Mouse (Mus musculus): ENCODE measurements around the gene Gm42715.
A peak's percentile ranks its signal among the peaks of the same experiment; 100 is the strongest.
"Not testable (repeated sequence)": the region's sequence is repeated elsewhere in the genome, so short reads cannot be mapped to it uniquely, and the experiment has no call there.

Gm42715 gene

DNA sequence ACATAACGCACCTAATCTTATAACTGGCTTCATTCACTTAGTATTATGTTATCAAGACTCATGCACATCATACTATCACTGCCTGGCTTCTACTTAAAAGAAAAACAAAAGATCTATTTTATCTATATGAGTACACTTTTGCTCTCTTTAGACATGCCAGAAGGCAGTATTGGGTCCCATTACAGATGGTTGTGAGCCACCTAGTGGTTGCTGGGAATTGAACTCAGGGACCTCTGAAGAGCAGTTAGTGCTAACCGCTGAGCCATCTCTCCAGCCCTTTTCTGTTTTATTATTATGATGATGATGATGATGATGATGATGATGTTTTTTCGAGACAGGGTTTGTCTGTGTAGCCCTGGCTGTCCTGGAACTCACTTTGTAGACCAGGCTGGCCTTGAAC lies 21.0 kb upstream of the Gm42715 start:
- DNase-seq = peak; percentile 53

DNA sequence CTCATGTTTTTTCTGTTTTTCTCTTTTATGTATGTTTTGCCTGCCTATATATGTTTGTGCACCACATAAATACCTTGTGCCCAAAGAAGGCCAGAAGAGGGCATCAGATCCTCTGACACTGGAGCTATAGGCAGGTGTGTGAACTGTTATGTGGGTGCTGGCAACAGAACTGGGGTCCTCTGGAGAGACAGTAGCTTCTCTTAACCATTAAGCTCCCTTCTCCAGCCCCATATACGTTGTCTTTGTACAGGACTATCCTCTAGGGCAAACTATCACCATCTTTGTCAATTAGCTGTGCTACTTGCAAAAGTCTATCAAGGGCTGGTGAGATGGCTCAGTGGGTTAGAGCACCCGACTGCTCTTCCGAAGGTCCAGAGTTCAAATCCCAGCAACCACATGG lies 11.1 kb upstream of the Gm42715 start:
- DNase-seq = no peak

DNA sequence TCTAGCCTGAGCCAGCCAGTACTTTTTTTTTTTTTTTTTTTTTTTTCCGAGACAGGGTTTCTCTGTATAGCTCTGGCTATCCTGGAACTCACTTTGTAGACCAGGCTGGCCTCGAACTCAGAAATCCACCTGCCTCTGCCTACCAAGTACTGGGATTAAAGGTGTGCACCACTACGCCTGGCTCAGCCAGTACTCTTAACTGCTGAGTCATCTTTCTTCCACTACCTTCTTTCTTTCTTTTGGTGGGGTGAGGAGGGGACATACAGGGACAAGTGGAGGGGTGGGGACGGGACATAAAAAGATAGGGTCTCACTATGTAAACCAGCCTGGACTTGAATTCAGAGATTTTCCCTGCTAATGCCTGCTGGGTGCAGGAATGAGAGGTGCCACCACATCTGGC lies 9.6 kb upstream of the Gm42715 start:
- DNase-seq = not testable (repeated sequence)

DNA sequence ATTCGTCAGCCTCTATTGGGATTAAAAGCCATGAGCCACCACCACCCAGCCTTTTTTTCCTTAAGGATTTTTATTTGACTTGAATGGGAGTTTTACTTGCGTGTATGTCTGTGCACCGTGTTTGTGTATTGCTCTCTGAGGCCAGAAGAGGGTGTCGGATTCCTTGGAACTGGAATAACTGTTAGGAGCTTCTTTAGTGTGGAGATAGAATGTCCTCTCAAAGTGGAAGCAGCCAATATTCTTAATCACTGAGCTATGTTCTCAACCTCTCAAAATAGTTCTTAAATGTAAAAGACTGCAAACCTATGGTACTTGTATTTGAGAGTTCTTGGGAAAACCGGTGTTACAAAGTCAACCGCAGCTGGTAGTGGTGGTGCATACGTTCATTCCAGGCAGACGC lies 8.1 kb upstream of the Gm42715 start:
- DNase-seq = peak; percentile 38

- DNase-seq = peak; percentile 97
These were observed 7.6 kb upstream of the Gm42715 start, which contains the start of gene Srcap for GRCm38 (mm10) chr7:127511808-127512230. Srcap (plus strand) TSS chr7:127511983.

DNA sequence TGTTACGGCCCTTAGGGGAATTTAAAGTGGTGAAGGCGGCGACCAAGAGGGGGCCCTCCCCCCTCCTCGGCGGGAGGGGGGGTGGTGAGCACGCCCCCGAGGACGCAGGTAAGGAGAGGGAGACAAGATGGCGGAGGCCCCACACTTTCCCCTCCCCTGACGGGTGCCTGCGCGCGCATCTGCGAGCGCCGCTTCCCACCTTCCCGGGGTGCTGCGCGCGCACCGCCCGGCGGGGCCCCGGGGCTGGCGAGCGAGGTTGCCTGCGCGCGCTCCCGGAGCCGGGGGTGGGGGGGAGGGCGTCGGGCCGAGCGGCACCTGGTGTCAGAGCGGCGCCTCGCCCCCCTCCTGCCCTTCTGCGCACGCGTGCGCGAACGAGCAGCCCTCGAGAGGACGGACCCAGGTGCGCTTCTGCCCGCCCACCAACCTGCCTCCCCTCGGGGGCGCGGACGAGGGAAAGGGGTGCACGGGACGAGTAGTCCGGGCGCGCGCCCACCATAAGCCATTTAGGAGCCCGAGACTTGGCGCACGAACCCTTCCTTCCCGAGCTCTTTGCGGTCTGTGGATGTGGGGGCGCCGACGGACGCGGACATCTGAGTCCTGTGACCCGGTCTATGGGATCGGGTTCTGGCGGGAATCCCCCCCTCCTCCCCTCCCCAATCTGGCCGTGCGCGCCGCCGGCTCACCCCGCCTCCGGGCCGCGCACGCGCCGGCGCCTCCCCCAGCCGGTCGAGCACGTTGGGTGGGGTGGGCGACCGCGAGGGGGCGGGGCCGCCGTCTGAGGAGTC lies 7.0 kb upstream of the Gm42715 start:
- DNase-seq = peak; percentile 95

- no peak for DNase-seq
These were observed 6.4 kb upstream of the Gm42715 start for GRCm38 (mm10) chr7:127513016-127513390.

DNA sequence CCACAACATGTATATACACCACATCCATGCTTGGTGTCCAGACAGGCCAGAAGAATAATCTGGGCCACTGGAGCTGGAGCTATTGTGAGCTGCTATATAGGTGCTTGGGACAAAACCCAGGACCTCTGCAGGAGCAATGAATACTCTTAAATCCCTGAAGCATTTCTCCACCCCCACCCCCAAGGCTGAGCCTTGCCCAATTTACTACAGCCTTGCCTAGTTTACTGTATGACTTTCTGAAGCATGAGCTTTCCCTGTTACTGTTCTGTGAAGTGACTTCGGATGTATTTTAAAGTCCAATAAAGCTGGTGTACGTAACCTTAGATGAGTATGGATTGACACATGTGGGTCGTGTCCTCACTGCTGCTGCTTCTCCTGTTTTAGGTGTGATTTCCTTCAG lies 5.6 kb upstream of the Gm42715 start:
- DNase-seq = no peak

DNA sequence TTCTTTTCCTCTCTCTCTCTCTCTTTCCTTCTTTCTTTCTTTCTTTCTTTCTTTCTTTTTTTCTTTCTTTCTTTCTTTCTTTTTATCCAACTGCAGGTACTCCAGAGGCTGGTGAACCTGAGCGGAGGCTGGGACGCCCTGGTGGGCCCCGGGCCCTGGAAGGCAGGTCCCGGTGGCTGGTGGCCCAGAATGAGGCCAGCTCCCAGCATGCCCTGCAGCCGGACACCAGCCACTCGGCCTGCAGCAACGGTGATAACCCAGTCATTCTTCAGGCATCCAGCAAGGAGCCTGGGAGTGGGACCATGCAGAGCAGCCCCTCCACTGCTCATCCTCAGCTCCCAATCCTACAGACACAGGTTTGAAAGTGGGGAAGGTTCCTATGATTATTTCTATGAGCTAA lies 3.5 kb upstream of the Gm42715 start:
- DNase-seq = no peak

- no peak for DNase-seq
These were observed 3.0 kb upstream of the Gm42715 start for GRCm38 (mm10) chr7:127516344-127516743.

DNA sequence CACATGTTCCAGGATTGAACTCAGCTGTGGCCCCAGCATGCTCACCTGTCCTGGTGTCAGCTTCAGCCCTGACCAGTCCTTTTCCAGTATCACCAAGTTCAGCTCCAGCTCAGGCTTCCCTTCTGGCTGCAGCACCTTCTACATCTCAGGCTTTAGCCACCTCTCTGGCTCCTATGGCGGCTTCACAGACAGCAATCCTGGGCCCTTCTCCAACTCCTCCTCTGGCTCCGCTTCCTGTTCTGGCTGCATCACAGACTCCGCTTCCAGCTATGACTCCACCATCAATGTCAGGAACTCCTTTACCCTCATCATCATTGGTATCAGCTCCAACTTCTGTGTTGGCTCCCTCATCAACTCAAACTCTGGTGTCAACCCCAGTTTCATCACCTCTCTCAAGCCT lies 22.3 kb downstream of the Gm42715 start:
- no peak for DNase-seq

DNA sequence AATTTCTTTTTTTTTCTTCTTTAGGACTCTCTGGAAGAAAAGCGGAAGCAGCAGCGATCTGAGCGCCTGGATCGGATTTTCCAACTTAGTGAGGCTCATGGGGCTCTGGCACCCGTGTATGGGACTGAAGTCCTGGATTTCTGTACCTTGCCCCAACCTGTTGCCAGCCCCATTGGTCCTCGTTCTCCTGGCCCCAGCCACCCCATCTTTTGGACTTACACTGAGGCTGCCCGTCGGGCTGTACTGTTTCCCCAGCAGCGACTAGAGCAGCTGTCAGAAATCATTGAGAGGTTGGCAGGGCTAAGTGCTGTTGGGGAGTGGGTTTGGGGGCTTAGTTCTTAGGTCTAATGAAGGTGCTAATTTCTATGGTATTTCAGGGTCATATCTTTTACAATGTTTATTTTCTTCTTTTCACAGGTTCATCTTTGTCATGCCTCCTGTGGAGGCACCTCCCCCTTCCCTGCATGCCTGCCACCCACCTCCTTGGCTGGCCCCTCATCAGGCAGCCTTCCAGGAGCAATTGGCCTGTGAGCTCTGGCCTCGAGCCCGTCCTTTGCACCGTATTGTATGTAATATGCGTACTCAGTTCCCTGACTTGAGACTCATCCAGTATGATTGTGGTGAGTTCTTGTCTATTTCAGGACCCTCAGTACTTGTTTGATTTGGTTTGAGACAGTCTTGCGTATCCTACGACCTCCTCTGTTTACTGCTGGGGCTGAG lies 29.9 kb downstream of the Gm42715 start:
- DNase-seq = no peak

DNA sequence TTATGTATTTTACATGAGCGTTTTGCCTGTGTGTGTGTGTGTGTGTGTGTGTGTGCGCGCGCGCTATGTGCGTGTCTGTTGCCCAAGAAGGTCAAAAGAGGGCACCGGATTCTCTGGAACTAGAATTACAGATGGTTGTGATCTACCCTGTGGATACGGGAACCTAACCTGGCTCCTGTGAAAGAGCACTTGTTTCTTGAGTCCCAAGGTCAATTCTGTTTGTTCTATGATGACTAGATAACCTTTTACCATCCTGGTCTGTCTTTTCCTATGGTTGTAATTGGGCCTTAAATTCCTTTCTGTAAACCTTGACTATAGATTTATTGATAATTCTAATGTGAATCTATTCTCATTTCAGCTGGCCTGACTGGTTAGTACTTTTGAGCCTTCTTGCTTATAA lies 32.2 kb downstream of the Gm42715 start:
- no peak for DNase-seq

DNA sequence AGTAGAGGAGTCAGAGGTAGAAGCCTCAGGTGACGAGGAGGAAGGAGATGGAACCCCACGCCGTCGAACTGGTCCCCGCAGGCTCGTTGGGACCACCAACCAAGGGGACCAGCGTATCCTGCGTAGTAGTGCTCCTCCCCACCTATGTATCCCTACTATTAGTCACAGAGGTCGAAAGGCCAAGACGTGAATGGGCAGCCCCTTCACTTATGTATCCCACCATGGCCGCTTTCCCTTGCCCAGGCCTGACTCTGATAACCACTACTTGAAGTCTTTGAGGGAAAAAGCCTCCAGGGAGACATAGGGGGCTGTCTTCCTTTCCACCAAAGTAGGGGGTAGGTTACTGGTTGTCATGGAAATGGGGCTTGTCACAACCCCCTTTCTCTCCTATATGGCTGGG lies 41.2 kb downstream of the Gm42715 start:
- DNase-seq = no peak

DNA sequence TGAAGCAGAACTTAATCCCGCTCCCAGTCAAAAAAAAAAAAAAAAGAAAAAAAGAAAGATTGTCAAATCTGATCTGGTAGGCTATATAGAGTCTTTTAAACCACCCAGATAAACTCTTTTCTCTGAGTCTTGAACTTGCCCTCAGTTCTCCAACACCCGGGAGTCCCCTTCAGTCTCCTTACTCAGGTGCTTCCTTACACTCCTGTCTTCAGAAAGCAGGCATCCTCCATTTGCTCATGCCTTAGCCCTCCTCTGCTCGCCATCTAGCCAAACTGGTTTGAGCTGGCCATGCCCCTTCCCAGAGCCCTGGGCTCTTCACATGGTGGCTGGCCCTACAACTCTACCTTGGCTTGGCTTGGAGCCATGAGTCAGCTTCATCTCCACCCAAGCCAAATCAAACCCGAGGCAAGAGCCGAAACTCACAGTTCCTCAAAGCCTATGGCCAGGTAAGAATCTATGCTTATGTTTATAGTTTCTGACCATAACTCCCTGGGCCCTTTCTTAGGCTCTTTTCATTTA lies 42.0 kb downstream of the Gm42715 start, which contains the start of gene Tmem265:
Gene Tmem265, plus strand, starts transcription at position 51 of the 519 bp plus-strand sequence.
- no peak for DNase-seq

GRCm38 (mm10) chr7:127564381-127565150 lies 45.2 kb downstream of the Gm42715 start:
- no peak for DNase-seq

- DNase-seq = peak; percentile 96
These were observed 53.6 kb downstream of the Gm42715 start, which contains the start of gene Phkg2 for GRCm38 (mm10) chr7:127572895-127573471. Phkg2 (plus strand) TSS chr7:127573340.

DNA sequence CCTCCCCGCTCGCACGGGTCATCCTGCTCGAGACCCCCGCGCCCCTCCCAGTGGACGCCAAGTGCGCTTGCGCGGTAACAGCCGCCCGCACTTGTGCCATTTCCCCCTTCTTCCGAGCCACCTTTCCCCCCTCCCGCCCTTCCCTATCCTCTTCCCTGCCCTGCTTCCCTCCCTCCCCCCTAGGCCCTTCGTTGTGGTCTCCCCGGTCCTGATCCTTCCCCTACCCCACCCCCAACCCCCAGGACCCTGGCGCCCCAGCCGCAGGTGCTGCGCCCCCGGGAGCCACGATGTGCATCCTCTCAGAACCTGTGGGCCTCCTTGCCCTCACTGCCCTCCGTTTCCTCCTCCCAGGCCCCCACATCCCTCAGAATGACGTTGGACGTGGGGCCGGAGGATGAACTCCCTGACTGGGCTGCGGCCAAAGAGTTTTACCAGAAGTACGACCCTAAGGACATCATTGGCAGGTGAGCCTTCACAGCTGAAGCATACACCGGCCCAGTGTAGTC lies 54.2 kb downstream of the Gm42715 start:
- no peak for DNase-seq

- DNase-seq = no peak
These were observed 54.7 kb downstream of the Gm42715 start for GRCm38 (mm10) chr7:127574115-127574514.

DNA sequence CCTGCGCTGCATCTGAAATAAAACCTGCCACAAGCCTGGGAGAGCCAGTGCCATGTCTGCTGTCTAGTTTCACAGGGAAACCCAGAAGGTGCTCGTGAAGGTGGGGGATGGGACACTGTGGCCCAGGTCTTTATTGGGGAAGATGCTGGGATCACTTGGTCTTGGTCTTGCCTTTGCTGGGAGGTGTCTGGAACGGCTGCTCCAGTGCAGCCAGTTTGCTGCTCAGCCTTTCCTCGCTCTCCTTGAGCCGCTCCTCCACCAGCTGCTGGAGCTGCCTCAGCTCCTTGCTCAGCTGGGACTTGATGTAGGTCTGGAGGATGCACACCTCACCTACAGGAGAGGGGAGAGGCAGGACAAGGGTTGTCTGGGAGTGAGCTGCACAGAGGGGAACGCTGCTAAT lies 63.9 kb downstream of the Gm42715 start:
- DNase-seq = no peak

GRCm38 (mm10) chr7:127585031-127585430 lies 65.6 kb downstream of the Gm42715 start:
- DNase-seq = no peak

DNA sequence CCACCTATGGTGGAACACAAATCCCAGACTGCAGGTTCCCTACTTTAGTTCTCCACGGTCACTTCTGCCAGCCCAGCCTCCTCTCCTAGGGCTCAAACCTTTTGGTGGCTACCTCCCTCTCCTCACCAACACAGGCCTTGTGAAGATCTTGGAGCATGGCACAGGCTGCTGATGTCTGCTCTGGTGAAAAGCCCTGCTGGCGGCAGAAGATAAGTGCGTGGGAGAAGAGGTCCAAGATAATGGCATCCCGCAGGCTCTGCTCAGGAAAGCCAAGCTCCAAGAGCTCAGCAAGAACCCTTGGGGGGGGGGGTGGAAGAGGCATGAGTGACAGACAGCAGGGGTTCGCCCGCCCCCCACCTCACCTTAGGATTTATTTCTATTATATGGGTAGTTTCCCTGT lies 66.8 kb downstream of the Gm42715 start:
- DNase-seq = no peak

DNA sequence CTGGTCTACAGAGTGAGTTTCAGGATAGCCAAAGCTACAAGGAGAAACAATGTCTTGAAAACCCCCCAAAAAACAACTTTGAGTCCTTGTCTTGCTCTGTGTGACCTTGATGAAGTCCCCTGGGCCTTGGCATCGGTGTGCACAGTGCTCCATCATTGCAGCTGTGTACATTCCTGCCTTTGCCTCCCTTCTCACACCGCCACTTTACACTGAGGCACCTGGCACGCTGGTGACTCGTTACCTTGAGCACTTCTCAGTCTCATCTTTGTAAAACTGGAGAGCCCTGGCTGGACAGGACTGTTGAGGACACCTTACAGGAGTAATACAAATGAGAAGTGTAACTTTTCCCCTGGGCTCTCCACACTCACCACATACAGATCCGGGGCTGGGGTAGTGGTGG lies 67.8 kb downstream of the Gm42715 start:
- no peak for DNase-seq
